Mouse (Mus musculus) forebrain, embryonic 14.5 days (tissue): ENCODE results near the gene Gm973. TPM values are rescaled to one million over a fixed set of nuclear protein-coding genes. Genes with fewer than 3 reads are reported as not detected.

Experiments
- ATAC-seq: fragments of 200-750 bp; cut with Nextera tagmentation; 2 replicates; pipeline ENCODE4 v1.8.0; 2017; ENCODE audit warnings: mild to moderate bottlenecking, moderate library complexity
- DNase-seq: peaks from one replicate; pipeline ENCODE4 v3.0.0-alpha.2; 2015; ENCODE audit warnings: low spot score
- H3K27ac ChIP-seq: fragments of 300-500 bp; sonication (generic); 2 replicates; pipeline ENCODE4 v1.5.1; 2014; ENCODE audit warnings: low read depth, mild to moderate bottlenecking, control low read depth, low read length, moderate library complexity
- H3K27me3 ChIP-seq: fragments of 300-500 bp; sonication (generic); replicated peaks from 2 replicates; pipeline ENCODE4 v1.6.1; 2014; ENCODE audit warnings: low read length, control low read depth, mixed read lengths; ENCODE audit not compliant: control insufficient read depth, insufficient read depth
- H3K36me3 ChIP-seq: fragments of 300-500 bp; sonication (generic); 2 replicates; pipeline ENCODE4 v1.6.1; 2014; ENCODE audit warnings: low read length, control low read depth; ENCODE audit not compliant: control insufficient read depth, insufficient read depth
- H3K4me1 ChIP-seq: fragments of 300-500 bp; sonication (generic); 2 replicates; pipeline ENCODE4 v1.6.1; 2014; ENCODE audit warnings: antibody characterized with exemption, low read length, control low read depth; ENCODE audit not compliant: control insufficient read depth, insufficient read depth
- H3K4me2 ChIP-seq: fragments of 300-500 bp; sonication (generic); 2 replicates; pipeline ENCODE4 v1.6.1; 2014; ENCODE audit warnings: mild to moderate bottlenecking, control low read depth, low read length
- H3K4me3 ChIP-seq: fragments of 300-500 bp; sonication (generic); 2 replicates; pipeline ENCODE4 v1.5.1; 2014; ENCODE audit warnings: low read depth, low read length, control low read depth
- H3K9ac ChIP-seq: fragments of 300-500 bp; sonication (generic); 2 replicates; pipeline ENCODE4 v1.6.1; 2014; ENCODE audit warnings: mild to moderate bottlenecking, low read length, control low read depth, moderate library complexity
- H3K9me3 ChIP-seq: fragments of 300-500 bp; sonication (generic); replicated peaks from 2 replicates; pipeline ENCODE4 v1.6.1; 2016; ENCODE audit warnings: low read length, control low read depth, mixed read lengths; ENCODE audit not compliant: control insufficient read depth
- WGBS: fragments of 180-500 bp; shearing (Covaris S2); extraction: QIAGEN DNeasy Blood & Tissue Kit; methylation state at CpG from one replicate; pipeline ENCODE4 v1.1.7; 2014; 5-methylcytosine and 5-hydroxymethylcytosine counted together
- polyA plus RNA-seq: library from polyadenylated mRNA; unstranded; fragments of >200 nt; fragmentation: Nextera tagmentation; extraction: Ambion mirVana; gene quantifications from 2 replicates; pipeline ENCODE4 v1.2.1, GENCODE M21; 2014

Gene Gm973
- polyA plus RNA-seq, 1 experiment from 2014 or later: 6.2 TPM

- WGBS: under 1% methylated on average over 49 of the region's 49 CpGs
- Histone ChIP-seq H3K4me3 (peak within 1 kb of the TSS; percentile 84), H3K27ac (peak within 1 kb of the TSS; percentile 79), H3K4me2 (peak within 1 kb of the TSS; percentile 93), H3K9ac (peak within 1 kb of the TSS; percentile 82), H3K27me3 (no peaks in the 10 kb centered on the region), H3K4me1 (peaks cover 14% of the 10 kb centered on the region), H3K36me3 (no peaks in the 10 kb centered on the region), H3K9me3 (no peaks in the 10 kb centered on the region)
- DNase-seq (peak; percentile 99), ATAC-seq (peak; percentile 98)
Measured at GRCm38 (mm10) chr1:59684819-59685755, 169.0 kb downstream of the Gm973 start, which contains the start of gene Nop58. Gene Nop58 (plus strand): TSS chr1:59684971.

Other genes starting within 250 kb of the Gm973 start
- gene Fzd7, start 33.8 kb upstream of the Gm973 start, polyA plus RNA-seq: 3.4 and 3.9 TPM in 2 replicates
- gene Sumo1, start 154.6 kb downstream of the Gm973 start, polyA plus RNA-seq: 473 and 528 TPM in 2 replicates
- 137 and 152 TPM in 2 replicates for gene Nop58, start 168.7 kb downstream of the Gm973 start, polyA plus RNA-seq
- gene Bmpr2, start 247.1 kb downstream of the Gm973 start, polyA plus RNA-seq: 14.0 and 16.3 TPM in 2 replicates